Mouse (Mus musculus): ENCODE results near the gene Cdc40. TPM values are rescaled to one million over a fixed set of nuclear protein-coding genes. Genes with fewer than 3 reads are reported as not detected.

Gene Cdc40
- total RNA-seq, 2 experiments from 2014 or later = 24.8 to 25.7 TPM

DNA sequence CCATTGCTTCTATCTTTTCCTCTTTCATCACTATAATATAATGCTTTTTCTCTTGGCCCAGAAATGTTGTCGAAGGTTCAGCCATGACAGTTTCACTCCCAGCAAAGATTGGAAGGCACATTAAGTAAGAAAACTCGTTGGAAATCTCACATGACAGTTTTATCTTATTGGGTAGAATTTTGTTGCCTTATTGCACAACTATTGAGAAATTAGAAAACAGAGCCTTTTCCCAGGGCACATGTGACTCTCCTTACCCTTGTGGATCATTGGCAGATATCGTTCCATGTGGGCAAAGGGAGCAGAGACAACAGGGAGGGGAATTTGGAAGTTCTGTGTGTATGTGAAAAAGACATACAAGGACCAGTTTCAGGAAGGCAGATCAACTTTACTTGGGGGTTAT lies 92.7 kb downstream of the Cdc40 start:
- DNase-seq = no peak
- intact Hi-C loops (cut with DNase I) = no loop called here

Other genes starting within 250 kb of the Cdc40 start
- 1 to 10 TPM in 1 of 2 experiments, under 1 TPM in 1; 0.50 to 1.3 TPM for gene Mettl24, start 200.0 kb downstream of the Cdc40 start, total RNA-seq (2021)
- gene Wasf1, start 164 bp upstream of the Cdc40 start, total RNA-seq (2021) = 100 to 1,000 TPM; 215 to 221 TPM
- 1 to 10 TPM; 3.3 to 5.4 TPM for gene Gpr6, start 189.0 kb upstream of the Cdc40 start, total RNA-seq (2021)